Mouse (Mus musculus) embryonic fibroblast, embryonic 13.5 days (primary cell): ENCODE results near the gene Pitpnc1.

Experiments
- CTCF ChIP-seq: IDR thresholded peaks from 2 replicates; pipeline ENCODE4 v1.5.1; 2011; ENCODE audit warnings: mild to moderate bottlenecking, control low read depth, low read length, moderate library complexity, borderline replicate concordance; ENCODE audit not compliant: insufficient read depth
- POLR2A ChIP-seq: IDR thresholded peaks from 2 replicates; pipeline ENCODE4 v1.6.1; 2011; ENCODE audit warnings: low read depth, mild to moderate bottlenecking, control low read depth, low read length, moderate library complexity

DNA sequence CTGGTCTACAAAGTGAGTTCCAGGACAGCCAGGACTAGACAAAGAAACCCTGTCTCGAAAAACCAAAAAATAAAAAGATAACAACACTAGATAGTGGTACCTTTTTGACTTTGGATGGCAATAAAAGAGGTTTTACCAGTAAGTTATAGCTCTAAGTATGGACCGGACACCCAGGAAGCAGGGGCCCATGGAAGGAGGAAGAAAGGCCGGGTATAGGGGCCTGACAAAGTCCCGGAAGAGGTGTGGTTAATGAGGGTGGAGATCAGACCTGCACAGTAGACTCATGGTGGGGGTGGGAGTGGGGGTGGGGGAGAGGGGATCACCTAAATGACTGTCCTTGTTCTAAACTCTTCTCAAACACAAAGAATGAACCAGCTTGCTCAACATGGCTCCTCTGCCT, 58.4 kb downstream of the Pitpnc1 start:
- TF ChIP-seq CTCF (no peak), POLR2A (no peak)
